Mouse (Mus musculus): ENCODE results near the gene Fam167b.
A peak's percentile ranks its signal among the peaks of the same experiment; 100 is the strongest.
"Not testable (repeated sequence)": the region's sequence is repeated elsewhere in the genome, so short reads cannot be mapped to it uniquely, and the experiment has no call there.

Fam167b gene

DNA sequence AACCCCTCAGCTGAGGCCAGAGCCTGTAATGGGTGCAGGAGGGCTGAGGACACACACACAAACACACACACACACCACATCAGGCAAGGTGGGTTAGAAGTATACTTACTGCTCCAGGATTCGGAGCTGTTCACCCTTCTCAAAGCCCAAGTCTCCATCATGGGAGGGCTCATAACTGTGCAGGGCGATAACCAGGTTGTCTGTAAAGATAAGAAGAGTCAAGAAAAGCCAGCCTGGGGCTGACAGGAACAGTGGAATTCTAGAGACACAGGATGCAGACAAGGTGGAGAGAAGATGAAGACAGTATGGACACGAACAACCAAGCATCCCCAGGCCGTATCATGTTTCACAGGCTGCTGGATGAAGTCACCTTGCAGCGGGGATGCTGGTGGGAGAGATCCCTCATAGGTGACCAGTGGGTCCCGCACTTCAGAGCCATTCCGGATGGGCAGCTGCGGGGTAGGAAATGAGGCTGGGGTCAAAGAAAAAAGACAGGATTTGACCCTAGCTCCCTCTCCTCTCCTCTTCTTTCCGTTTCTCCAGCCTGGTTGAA lies 21.0 kb downstream of the Fam167b start:
- no peak for DNase-seq

- peak; percentile 74 for DNase-seq
These were observed 21.7 kb downstream of the Fam167b start for GRCm38 (mm10) chr4:129556532-129557223.

- DNase-seq, result no peak
These were observed 22.4 kb downstream of the Fam167b start for GRCm38 (mm10) chr4:129555862-129556531.

DNA sequence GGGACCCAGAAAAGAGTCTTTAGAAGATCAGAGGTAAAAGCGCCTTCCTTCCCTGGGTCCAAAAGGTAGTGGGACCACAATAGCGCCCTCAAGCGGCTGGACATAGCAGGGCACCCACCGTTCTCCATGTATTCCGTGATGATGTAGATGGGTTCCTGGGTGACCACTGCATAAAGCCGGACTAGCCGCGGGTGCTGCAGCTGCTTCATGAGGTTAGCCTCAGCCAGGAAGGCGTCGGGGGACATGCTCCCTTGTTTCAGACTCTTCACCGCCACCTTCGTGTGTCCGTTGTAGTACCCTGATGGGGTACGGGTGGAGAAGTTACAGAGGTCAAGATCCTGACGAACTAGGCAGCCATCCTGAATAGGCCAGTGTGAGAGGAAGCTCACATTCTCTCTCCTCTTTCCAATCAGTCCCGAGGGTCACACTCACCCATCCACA lies 22.9 kb downstream of the Fam167b start:
- DNase-seq, result peak; percentile 73

- DNase-seq, result not testable (repeated sequence)
These were observed 23.8 kb downstream of the Fam167b start for GRCm38 (mm10) chr4:129554512-129554911.

DNA sequence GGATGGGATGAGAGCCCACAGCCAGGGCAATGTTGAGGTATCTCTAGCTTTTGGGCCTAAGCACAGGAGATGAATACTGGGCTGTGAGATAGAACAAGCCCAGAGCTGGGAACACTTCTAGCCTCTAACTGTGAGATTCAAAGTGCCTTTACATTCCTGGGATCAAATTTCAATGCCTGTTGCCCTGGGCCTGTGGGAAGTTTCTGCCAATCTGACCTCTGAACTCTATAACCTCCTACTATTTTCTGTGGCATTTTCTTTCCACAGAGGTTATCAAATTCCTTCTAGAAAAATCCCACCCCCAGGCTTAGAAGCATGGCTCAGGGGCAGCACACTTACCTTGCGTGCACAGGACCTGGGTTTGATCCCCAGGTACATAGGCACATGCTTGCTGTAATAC lies 28.1 kb downstream of the Fam167b start:
- no peak for DNase-seq

DNA sequence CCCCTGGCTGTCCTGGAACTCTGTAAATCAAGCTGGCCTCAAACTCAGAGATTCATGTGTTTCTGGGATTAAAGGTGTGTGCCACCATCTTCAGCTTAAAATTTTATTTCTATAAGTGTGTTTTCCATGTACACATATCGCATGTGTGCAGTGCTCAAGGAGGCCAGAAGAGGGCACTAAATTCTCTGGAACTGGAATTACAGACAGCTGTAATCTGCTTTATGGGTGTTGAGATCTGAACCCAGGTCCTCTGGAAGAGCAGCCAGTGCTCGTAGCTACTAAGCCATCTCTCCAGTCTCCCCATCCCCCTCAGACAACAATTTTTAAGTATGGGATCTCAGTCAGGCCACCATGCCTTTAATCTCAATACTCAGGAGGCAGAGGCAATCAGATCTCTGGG lies 29.0 kb downstream of the Fam167b start:
- DNase-seq, result no peak

DNA sequence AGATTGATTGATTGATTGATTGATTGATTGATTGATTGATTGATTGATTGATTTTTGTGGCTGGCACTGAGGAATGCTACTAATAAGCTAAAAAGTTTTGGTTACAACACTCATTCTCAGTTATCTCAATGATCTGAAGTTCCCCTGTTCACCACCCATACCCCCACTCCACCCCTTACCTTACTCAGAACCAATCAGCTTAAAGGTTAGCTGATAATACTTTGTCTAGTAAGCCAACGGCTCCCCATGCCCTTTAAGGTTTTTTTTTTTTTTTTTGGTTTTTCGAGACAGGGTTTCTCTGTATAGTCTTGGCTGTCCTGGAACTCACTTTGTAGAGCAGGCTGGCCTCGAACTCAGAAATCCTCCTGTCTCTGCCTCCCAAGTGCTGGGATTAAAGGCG lies 30.7 kb downstream of the Fam167b start:
- DNase-seq, result not testable (repeated sequence)

GRCm38 (mm10) chr4:129544106-129544505 lies 34.2 kb downstream of the Fam167b start:
- no peak for DNase-seq

- peak; percentile 98 for DNase-seq
These were observed 35.7 kb downstream of the Fam167b start, which contains the start of gene Hdac1 for GRCm38 (mm10) chr4:129542592-129543141. Hdac1 (minus strand) TSS chr4:129542713.

- DNase-seq, result peak; percentile 51
These were observed 36.3 kb downstream of the Fam167b start for GRCm38 (mm10) chr4:129541868-129542591.

- DNase-seq, result no peak
These were observed 38.3 kb downstream of the Fam167b start for GRCm38 (mm10) chr4:129540012-129540411.

- not testable (repeated sequence) for DNase-seq
These were observed 49.4 kb downstream of the Fam167b start for GRCm38 (mm10) chr4:129528901-129529300.

All from cerebellum, adult 9-10 months (tissue).